Mouse (Mus musculus) heart, embryonic 12.5 days (tissue): ENCODE data around the gene Olfr427. TPM values are rescaled to one million over a fixed set of nuclear protein-coding genes. Genes with fewer than 3 reads are reported as not detected.

ENCODE experiments used
- ATAC-seq: fragments of 200-750 bp; cut with Nextera tagmentation; 2 replicates; pipeline ENCODE4 v1.8.0; 2017; ENCODE audit warnings: moderate TSS enrichment, moderate library complexity; ENCODE audit not compliant: insufficient number of reproducible peaks, low FRiP score
- H3K27ac ChIP-seq: fragments of 300-500 bp; sonication (generic); 2 replicates; pipeline ENCODE4 v1.5.1; 2016; ENCODE audit warnings: mild to moderate bottlenecking, moderate library complexity; ENCODE audit not compliant: poor library complexity, severe bottlenecking
- H3K27me3 ChIP-seq: fragments of 300-500 bp; sonication (generic); replicated peaks from 2 replicates; pipeline ENCODE4 v1.6.1; 2016; ENCODE audit warnings: mild to moderate bottlenecking, moderate library complexity
- H3K36me3 ChIP-seq: fragments of 300-500 bp; sonication (generic); 2 replicates; pipeline ENCODE4 v1.6.1; 2016; ENCODE audit warnings: mild to moderate bottlenecking, moderate library complexity
- H3K4me1 ChIP-seq: fragments of 300-500 bp; sonication (generic); replicated peaks from 2 replicates; pipeline ENCODE4 v1.6.1; 2016; ENCODE audit warnings: mild to moderate bottlenecking
- H3K4me2 ChIP-seq: fragments of 300-500 bp; sonication (generic); 2 replicates; pipeline ENCODE4 v1.6.1; 2016; ENCODE audit warnings: mild to moderate bottlenecking, moderate library complexity
- H3K4me3 ChIP-seq: fragments of 300-500 bp; sonication (generic); 2 replicates; pipeline ENCODE4 v1.5.1; 2016; ENCODE audit warnings: mild to moderate bottlenecking
- H3K9ac ChIP-seq: fragments of 300-500 bp; sonication (generic); 2 replicates; pipeline ENCODE4 v1.6.1; 2016; ENCODE audit warnings: mild to moderate bottlenecking, moderate library complexity
- H3K9me3 ChIP-seq: fragments of 300-500 bp; sonication (generic); replicated peaks from 2 replicates; pipeline ENCODE4 v1.6.1; 2016; ENCODE audit warnings: mild to moderate bottlenecking, moderate library complexity
- WGBS: fragments of 180-500 bp; shearing (Covaris S2); methylation state at CpG from one replicate; pipeline ENCODE4 v1.1.7; 2016; 5-methylcytosine and 5-hydroxymethylcytosine counted together
- polyA plus RNA-seq: library from polyadenylated mRNA; unstranded; fragments of >200 nt; fragmentation: Nextera tagmentation; extraction: Ambion mirVana; gene quantifications from 2 replicates; pipeline ENCODE4 v1.2.1, GENCODE M21; 2016

Gene Olfr427
- polyA plus RNA-seq, 1 experiment from 2014 or later, result not detected

DNA sequence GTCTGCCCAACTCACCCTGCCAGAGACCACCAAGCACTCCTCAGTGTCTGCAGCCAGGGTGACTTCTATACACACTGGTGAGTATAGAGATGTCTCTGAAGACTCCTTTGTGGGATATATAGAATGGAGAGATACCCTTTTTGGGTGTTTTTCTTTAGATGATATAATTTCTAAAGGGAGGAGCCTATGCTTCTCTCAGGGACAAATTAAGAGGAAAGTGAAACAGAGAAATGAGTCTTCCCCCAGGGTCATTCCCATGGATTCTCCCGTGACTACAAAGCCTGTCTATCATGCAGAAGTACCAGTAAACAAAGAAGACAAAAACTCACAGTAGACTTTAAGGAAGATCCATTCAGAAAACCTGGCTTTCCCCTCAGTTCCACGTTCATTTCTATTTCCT lies 24.4 kb downstream of the Olfr427 start, which contains the start of gene Olfr231:
Gene Olfr231, minus strand, starts transcription at position 101 of the 400 bp plus-strand sequence.
- H3K4me1 ChIP-seq, result no peaks in the 10 kb centered on the region
- H3K36me3 ChIP-seq, result no peaks in the 10 kb centered on the region
- WGBS, result 61% methylated on average over 2 of the region's 2 CpGs

GRCm38 (mm10) chr1:174131217-174131616 lies 34.5 kb downstream of the Olfr427 start, which contains the start of gene Olfr424:
TSS of gene Olfr424 (plus strand) at chr1:174131517.
- WGBS, result 78% methylated on average over 3 of the region's 3 CpGs
- ATAC-seq, result no peak

More for the DNA sequence above, 24.4 kb downstream of the Olfr427 start, which contains the start of gene Olfr231:
- Histone ChIP-seq H3K4me3 (no peak within 1 kb of the TSS), H3K9me3 (no peaks in the 10 kb centered on the region), H3K27me3 (no peaks in the 10 kb centered on the region), H3K27ac (no peak within 1 kb of the TSS), H3K4me2 (no peak within 1 kb of the TSS), H3K9ac (no peak within 1 kb of the TSS)
- ATAC-seq, result no peak

GRCm38 (mm10) chr1:174131999-174132398 lies 35.3 kb downstream of the Olfr427 start:
- ATAC-seq, result no peak
- WGBS, result 70% methylated on average over 3 of the region's 3 CpGs
- H3K36me3 ChIP-seq, result no peaks in the 10 kb centered on the region
- H3K4me3 ChIP-seq, result no peak overlapping the region
- H3K27ac ChIP-seq, result no peak overlapping the region
- H3K4me2 ChIP-seq, result no peak overlapping the region
- H3K4me1 ChIP-seq, result no peaks in the 10 kb centered on the region
- no peaks in the 10 kb centered on the region for H3K9me3 ChIP-seq
- no peaks in the 10 kb centered on the region for H3K27me3 ChIP-seq
- no peak overlapping the region for H3K9ac ChIP-seq

More at GRCm38 (mm10) chr1:174131217-174131616, 34.5 kb downstream of the Olfr427 start, which contains the start of gene Olfr424:
- Histone ChIP-seq H3K4me3 (no peak within 1 kb of the TSS), H3K27ac (no peak within 1 kb of the TSS), H3K36me3 (no peaks in the 10 kb centered on the region), H3K27me3 (no peaks in the 10 kb centered on the region), H3K9me3 (no peaks in the 10 kb centered on the region), H3K9ac (no peak within 1 kb of the TSS), H3K4me1 (no peaks in the 10 kb centered on the region), H3K4me2 (no peak within 1 kb of the TSS)

GRCm38 (mm10) chr1:174141384-174141783 lies 44.7 kb downstream of the Olfr427 start:
- Histone ChIP-seq H3K4me1 (no peaks in the 10 kb centered on the region), H3K27me3 (no peaks in the 10 kb centered on the region), H3K4me3 (no peak overlapping the region), H3K36me3 (no peaks in the 10 kb centered on the region), H3K9me3 (no peaks in the 10 kb centered on the region), H3K27ac (no peak overlapping the region), H3K4me2 (no peak overlapping the region), H3K9ac (no peak overlapping the region)
- 71% methylated on average over 2 of the region's 2 CpGs for WGBS
- ATAC-seq, result no peak

DNA sequence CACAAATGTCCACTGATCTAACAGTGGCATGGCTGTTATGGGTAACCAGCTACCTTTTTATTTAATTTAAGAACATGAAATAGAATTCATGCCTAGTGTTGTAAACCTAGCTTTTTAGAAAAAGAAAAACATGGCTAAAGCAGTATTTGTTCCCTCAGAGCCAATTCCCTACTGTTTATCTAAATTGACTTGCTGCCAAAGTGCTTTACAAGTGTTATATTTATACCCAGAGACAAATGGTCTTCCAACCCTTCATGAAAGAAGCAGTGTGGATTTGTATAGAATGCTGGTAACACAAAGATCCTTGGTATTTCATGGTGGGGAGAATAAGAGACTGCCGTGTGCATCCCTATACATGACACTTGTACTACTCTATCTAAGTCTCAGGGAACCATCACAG lies 50.0 kb downstream of the Olfr427 start:
- Histone ChIP-seq H3K9ac (no peak overlapping the region), H3K27me3 (no peaks in the 10 kb centered on the region), H3K27ac (no peak overlapping the region), H3K4me3 (no peak overlapping the region), H3K4me1 (no peaks in the 10 kb centered on the region), H3K9me3 (no peaks in the 10 kb centered on the region), H3K4me2 (no peak overlapping the region), H3K36me3 (no peaks in the 10 kb centered on the region)
- no peak for ATAC-seq
- 66% methylated on average over 1 of the region's 1 CpGs for WGBS

DNA sequence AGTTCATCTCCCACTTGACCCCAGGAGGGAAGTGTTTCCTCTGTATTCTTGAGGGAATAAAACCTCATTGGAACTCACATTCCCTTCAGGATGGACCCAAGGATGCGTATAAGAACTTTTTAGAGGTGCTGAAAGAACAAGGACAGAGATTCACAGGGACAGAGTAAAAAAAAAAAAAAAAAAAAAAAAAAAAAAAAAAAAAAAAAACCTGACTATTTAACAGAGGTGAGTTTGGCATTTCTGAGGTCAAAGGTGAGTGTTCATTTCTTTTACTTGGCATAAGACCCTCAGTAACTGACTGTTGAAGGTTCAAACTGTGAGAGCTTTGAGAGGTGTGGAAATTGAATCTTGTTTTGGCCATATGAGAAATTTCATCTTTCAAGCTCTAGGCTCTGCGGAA lies 52.6 kb downstream of the Olfr427 start:
- WGBS, result 71% methylated on average over 2 of the region's 2 CpGs
- H3K9me3 ChIP-seq, result no peaks in the 10 kb centered on the region

More for the DNA sequence above, 52.6 kb downstream of the Olfr427 start:
- no peaks in the 10 kb centered on the region for H3K36me3 ChIP-seq
- no peak overlapping the region for H3K4me2 ChIP-seq
- no peaks in the 10 kb centered on the region for H3K27me3 ChIP-seq
- no peak overlapping the region for H3K9ac ChIP-seq
- no peak for ATAC-seq
- no peaks in the 10 kb centered on the region for H3K4me1 ChIP-seq
- H3K4me3 ChIP-seq, result no peak overlapping the region
- H3K27ac ChIP-seq, result no peak overlapping the region

Other genes with a start within 250 kb of the Olfr427 start
- 3.4 and 3.8 TPM in 2 replicates for gene Ifi211, start 183.8 kb upstream of the Olfr427 start, polyA plus RNA-seq
- gene Mndal, start 154.4 kb upstream of the Olfr427 start, polyA plus RNA-seq, result 3.3 and 4.1 TPM in 2 replicates
- 0.18 and 0.35 TPM in 2 replicates for gene Ifi203, start 154.2 kb upstream of the Olfr427 start, polyA plus RNA-seq
- gene Ifi202b, start 114.1 kb upstream of the Olfr427 start, polyA plus RNA-seq, result not detected in 2 replicates
- gene Ifi205, start 65.1 kb upstream of the Olfr427 start, polyA plus RNA-seq, result 2.4 and 2.9 TPM in 2 replicates
- gene Olfr433, start 56.2 kb upstream of the Olfr427 start, polyA plus RNA-seq, result 0.05 TPM in 1 of 2 replicates, not detected in the other
- gene Olfr432, start 47.7 kb upstream of the Olfr427 start, polyA plus RNA-seq, result not detected in 2 replicates
- not detected in 2 replicates for gene Olfr430, start 30.3 kb upstream of the Olfr427 start, polyA plus RNA-seq
- not detected in 2 replicates for gene Olfr429, start 12.6 kb upstream of the Olfr427 start, polyA plus RNA-seq
- not detected in 2 replicates for gene Olfr231, start 24.3 kb downstream of the Olfr427 start, polyA plus RNA-seq
- not detected in 2 replicates for gene Olfr424, start 34.6 kb downstream of the Olfr427 start, polyA plus RNA-seq
- gene Olfr420, start 58.7 kb downstream of the Olfr427 start, polyA plus RNA-seq, result not detected in 2 replicates
- gene Spta1, start 75.9 kb downstream of the Olfr427 start, polyA plus RNA-seq, result 6.1 and 6.8 TPM in 2 replicates
- gene Olfr419, start 155.2 kb downstream of the Olfr427 start, polyA plus RNA-seq, result not detected in 2 replicates
- gene Mptx1, start 233.6 kb downstream of the Olfr427 start, polyA plus RNA-seq, result not detected in 2 replicates